Mouse (Mus musculus) lung, embryonic 15.5 days (tissue): ENCODE data around the gene Olfr524. TPM values are rescaled to one million over a fixed set of nuclear protein-coding genes. Genes with fewer than 3 reads are reported as not detected.

ENCODE experiments used
- ATAC-seq: fragments of 200-750 bp; cut with Nextera tagmentation; 2 replicates; pipeline ENCODE4 v1.8.0; 2017; ENCODE audit warnings: moderate number of reproducible peaks, borderline replicate concordance; ENCODE audit not compliant: low FRiP score, low TSS enrichment; ENCODE audit errors: extremely low read depth
- H3K27ac ChIP-seq: fragments of 300-500 bp; sonication (generic); 2 replicates; pipeline ENCODE4 v1.5.1; 2015; ENCODE audit warnings: moderate library complexity, mild to moderate bottlenecking, inconsistent platforms
- H3K27me3 ChIP-seq: fragments of 300-500 bp; sonication (generic); 2 replicates; pipeline ENCODE4 v1.6.1; 2015; ENCODE audit warnings: inconsistent platforms
- H3K36me3 ChIP-seq: fragments of 300-500 bp; sonication (generic); 2 replicates; pipeline ENCODE4 v1.6.1; 2015; ENCODE audit warnings: inconsistent platforms
- H3K4me1 ChIP-seq: fragments of 300-500 bp; sonication (generic); 2 replicates; pipeline ENCODE4 v1.6.1; 2015; ENCODE audit warnings: inconsistent platforms
- H3K4me2 ChIP-seq: fragments of 300-500 bp; sonication (generic); 2 replicates; pipeline ENCODE4 v1.6.1; 2015; ENCODE audit warnings: inconsistent platforms, mild to moderate bottlenecking, moderate library complexity
- H3K4me3 ChIP-seq: fragments of 300-500 bp; sonication (generic); 2 replicates; pipeline ENCODE4 v1.5.1; 2015; ENCODE audit warnings: mild to moderate bottlenecking, inconsistent platforms
- H3K9ac ChIP-seq: fragments of 300-500 bp; sonication (generic); 2 replicates; pipeline ENCODE4 v1.6.1; 2015; ENCODE audit warnings: inconsistent platforms
- H3K9me3 ChIP-seq: fragments of 300-500 bp; sonication (generic); 2 replicates; pipeline ENCODE4 v1.6.1; 2016; ENCODE audit warnings: inconsistent platforms
- WGBS: fragments of 180-500 bp; shearing (Covaris S2); methylation state at CpG from one replicate; pipeline ENCODE4 v1.1.7; 2015; 5-methylcytosine and 5-hydroxymethylcytosine counted together
- polyA plus RNA-seq: library from polyadenylated mRNA; unstranded; fragments of >200 nt; fragmentation: Nextera tagmentation; extraction: Ambion mirVana; gene quantifications from 2 replicates; pipeline ENCODE4 v1.2.1, GENCODE M21; 2015

The Olfr524 gene
- polyA plus RNA-seq: 0.05 TPM in 1 of 2 replicates, not detected in the other

GRCm38 (mm10) chr7:140205864-140206263 is at the start of gene Olfr524:
TSS of gene Olfr524 (minus strand) at chr7:140205964.
- Histone ChIP-seq H3K4me3 (no peak within 1 kb of the TSS), H3K9me3 (no peaks in the 10 kb centered on the region), H3K27me3 (no peaks in the 10 kb centered on the region), H3K4me1 (no peaks in the 10 kb centered on the region), H3K27ac (no peak within 1 kb of the TSS), H3K4me2 (no peak within 1 kb of the TSS), H3K9ac (no peak within 1 kb of the TSS), H3K36me3 (no peaks in the 10 kb centered on the region)
- no peak for ATAC-seq

GRCm38 (mm10) chr7:140253780-140254299 is 48.1 kb upstream of the Olfr524 start:
- Histone ChIP-seq H3K36me3 (no peaks in the 10 kb centered on the region), H3K27ac (no peak overlapping the region), H3K27me3 (no peaks in the 10 kb centered on the region), H3K4me1 (no peaks in the 10 kb centered on the region), H3K4me3 (no peak overlapping the region), H3K9ac (no peak overlapping the region), H3K9me3 (no peaks in the 10 kb centered on the region), H3K4me2 (no peak overlapping the region)
- WGBS: 75% methylated on average over 7 of the region's 7 CpGs
- no peak for ATAC-seq

- H3K4me1 ChIP-seq: no peaks in the 10 kb centered on the region
- 66% methylated on average over 4 of the region's 4 CpGs for WGBS
- ATAC-seq: no peak
- H3K36me3 ChIP-seq: no peaks in the 10 kb centered on the region
- H3K4me3 ChIP-seq: no peak within 1 kb of the TSS
- H3K27ac ChIP-seq: no peak within 1 kb of the TSS
- no peak within 1 kb of the TSS for H3K4me2 ChIP-seq
- no peak within 1 kb of the TSS for H3K9ac ChIP-seq
- H3K9me3 ChIP-seq: no peaks in the 10 kb centered on the region
- H3K27me3 ChIP-seq: no peaks in the 10 kb centered on the region
Measured at GRCm38 (mm10) chr7:140247216-140247615, 41.5 kb upstream of the Olfr524 start, which contains the start of gene 5830411N06Rik. TSS of gene 5830411N06Rik (plus strand) at chr7:140247284.

- no peak for ATAC-seq
- Histone ChIP-seq H3K27ac (no peak overlapping the region), H3K4me2 (no peak overlapping the region), H3K27me3 (no peaks in the 10 kb centered on the region), H3K36me3 (no peaks in the 10 kb centered on the region), H3K9me3 (no peaks in the 10 kb centered on the region), H3K4me3 (no peak overlapping the region), H3K9ac (no peak overlapping the region), H3K4me1 (no peaks in the 10 kb centered on the region)
- 88% methylated on average over 3 of the region's 3 CpGs for WGBS
Measured at GRCm38 (mm10) chr7:140233696-140234095, 27.9 kb upstream of the Olfr524 start.

GRCm38 (mm10) chr7:140231026-140231425 is 25.3 kb upstream of the Olfr524 start:
- ATAC-seq: no peak
- no peak overlapping the region for H3K4me2 ChIP-seq
- no peaks in the 10 kb centered on the region for H3K9me3 ChIP-seq
- WGBS: 80% methylated on average over 2 of the region's 2 CpGs
- H3K9ac ChIP-seq: no peak overlapping the region
- H3K27me3 ChIP-seq: no peaks in the 10 kb centered on the region
- H3K4me3 ChIP-seq: no peak overlapping the region
- H3K36me3 ChIP-seq: no peaks in the 10 kb centered on the region
- H3K4me1 ChIP-seq: no peaks in the 10 kb centered on the region
- H3K27ac ChIP-seq: no peak overlapping the region

GRCm38 (mm10) chr7:140228476-140228875 is 22.7 kb upstream of the Olfr524 start:
- H3K27me3 ChIP-seq: no peaks in the 10 kb centered on the region
- H3K4me1 ChIP-seq: no peaks in the 10 kb centered on the region
- 70% methylated on average over 13 of the region's 13 CpGs for WGBS
- H3K4me2 ChIP-seq: no peak overlapping the region
- H3K9ac ChIP-seq: no peak overlapping the region
- H3K36me3 ChIP-seq: no peaks in the 10 kb centered on the region
- H3K4me3 ChIP-seq: no peak overlapping the region
- no peak for ATAC-seq
- no peaks in the 10 kb centered on the region for H3K9me3 ChIP-seq
- H3K27ac ChIP-seq: no peak overlapping the region

- WGBS: 77% methylated on average over 13 of the region's 13 CpGs
- no peak overlapping the region for H3K27ac ChIP-seq
- no peak overlapping the region for H3K4me3 ChIP-seq
- H3K9ac ChIP-seq: no peak overlapping the region
- H3K36me3 ChIP-seq: no peaks in the 10 kb centered on the region
- no peak overlapping the region for H3K4me2 ChIP-seq
- no peaks in the 10 kb centered on the region for H3K27me3 ChIP-seq
- H3K4me1 ChIP-seq: no peaks in the 10 kb centered on the region
- H3K9me3 ChIP-seq: no peaks in the 10 kb centered on the region
- no peak for ATAC-seq
Measured at GRCm38 (mm10) chr7:140224209-140224608, 18.4 kb upstream of the Olfr524 start.

GRCm38 (mm10) chr7:140220375-140220774 is 14.6 kb upstream of the Olfr524 start:
- Histone ChIP-seq H3K27ac (no peak overlapping the region), H3K4me2 (no peak overlapping the region), H3K9me3 (no peaks in the 10 kb centered on the region), H3K27me3 (no peaks in the 10 kb centered on the region), H3K4me3 (no peak overlapping the region), H3K9ac (no peak overlapping the region), H3K4me1 (no peaks in the 10 kb centered on the region), H3K36me3 (no peaks in the 10 kb centered on the region)
- WGBS: 79% methylated on average over 4 of the region's 4 CpGs
- no peak for ATAC-seq

- no peak for ATAC-seq
- Histone ChIP-seq H3K27me3 (no peaks in the 10 kb centered on the region), H3K36me3 (no peaks in the 10 kb centered on the region), H3K4me2 (no peak overlapping the region), H3K9ac (no peak overlapping the region), H3K4me3 (no peak overlapping the region), H3K9me3 (no peaks in the 10 kb centered on the region), H3K27ac (no peak overlapping the region), H3K4me1 (no peaks in the 10 kb centered on the region)
- WGBS: 4% methylated on average over 1 of the region's 1 CpGs
Measured at GRCm38 (mm10) chr7:140219268-140219667, 13.5 kb upstream of the Olfr524 start.

GRCm38 (mm10) chr7:140217967-140218366 is 12.2 kb upstream of the Olfr524 start, which contains the start of gene Cd163l1:
TSS of gene Cd163l1 (plus strand) at chr7:140218267.
- Histone ChIP-seq H3K27me3 (no peaks in the 10 kb centered on the region), H3K9ac (no peak within 1 kb of the TSS), H3K27ac (no peak within 1 kb of the TSS), H3K4me1 (no peaks in the 10 kb centered on the region), H3K4me2 (no peak within 1 kb of the TSS), H3K36me3 (no peaks in the 10 kb centered on the region), H3K9me3 (no peaks in the 10 kb centered on the region), H3K4me3 (no peak within 1 kb of the TSS)
- 80% methylated on average over 2 of the region's 2 CpGs for WGBS
- ATAC-seq: no peak

GRCm38 (mm10) chr7:140213841-140214240 is 8.1 kb upstream of the Olfr524 start:
- no peaks in the 10 kb centered on the region for H3K4me1 ChIP-seq
- no peak overlapping the region for H3K27ac ChIP-seq
- no peak overlapping the region for H3K4me3 ChIP-seq
- ATAC-seq: no peak
- no peak overlapping the region for H3K4me2 ChIP-seq
- H3K27me3 ChIP-seq: no peaks in the 10 kb centered on the region
- WGBS: 57% methylated on average over 5 of the region's 5 CpGs
- H3K9me3 ChIP-seq: no peaks in the 10 kb centered on the region
- H3K9ac ChIP-seq: no peak overlapping the region
- H3K36me3 ChIP-seq: no peaks in the 10 kb centered on the region

GRCm38 (mm10) chr7:140208677-140209076 is 2.9 kb upstream of the Olfr524 start:
- Histone ChIP-seq H3K27ac (no peak overlapping the region), H3K9me3 (no peaks in the 10 kb centered on the region), H3K4me3 (no peak overlapping the region), H3K9ac (no peak overlapping the region), H3K4me2 (no peak overlapping the region), H3K27me3 (no peaks in the 10 kb centered on the region), H3K4me1 (no peaks in the 10 kb centered on the region), H3K36me3 (no peaks in the 10 kb centered on the region)
- ATAC-seq: no peak
- WGBS: 32% methylated on average over 3 of the region's 3 CpGs

GRCm38 (mm10) chr7:140208153-140208552 is 2.4 kb upstream of the Olfr524 start:
- Histone ChIP-seq H3K27me3 (no peaks in the 10 kb centered on the region), H3K9ac (no peak overlapping the region), H3K4me1 (no peaks in the 10 kb centered on the region), H3K4me3 (no peak overlapping the region), H3K4me2 (no peak overlapping the region), H3K9me3 (no peaks in the 10 kb centered on the region), H3K36me3 (no peaks in the 10 kb centered on the region), H3K27ac (no peak overlapping the region)
- no peak for ATAC-seq
- 45% methylated on average over 8 of the region's 8 CpGs for WGBS
